Mouse (Mus musculus) mouse trophoblast stem cell (cell line): ENCODE results near the gene Vsx1.

Experiments
- in situ Hi-C, 2 experiments: fragments of 300-500 bp; cut with MseI, MboI; formaldehyde crosslinking; loops; 2 replicates in 1 of 2; 3 replicates in 1 of 2; pipeline ENCODE4 v1.15.1; 2025

Gene Vsx1

DNA sequence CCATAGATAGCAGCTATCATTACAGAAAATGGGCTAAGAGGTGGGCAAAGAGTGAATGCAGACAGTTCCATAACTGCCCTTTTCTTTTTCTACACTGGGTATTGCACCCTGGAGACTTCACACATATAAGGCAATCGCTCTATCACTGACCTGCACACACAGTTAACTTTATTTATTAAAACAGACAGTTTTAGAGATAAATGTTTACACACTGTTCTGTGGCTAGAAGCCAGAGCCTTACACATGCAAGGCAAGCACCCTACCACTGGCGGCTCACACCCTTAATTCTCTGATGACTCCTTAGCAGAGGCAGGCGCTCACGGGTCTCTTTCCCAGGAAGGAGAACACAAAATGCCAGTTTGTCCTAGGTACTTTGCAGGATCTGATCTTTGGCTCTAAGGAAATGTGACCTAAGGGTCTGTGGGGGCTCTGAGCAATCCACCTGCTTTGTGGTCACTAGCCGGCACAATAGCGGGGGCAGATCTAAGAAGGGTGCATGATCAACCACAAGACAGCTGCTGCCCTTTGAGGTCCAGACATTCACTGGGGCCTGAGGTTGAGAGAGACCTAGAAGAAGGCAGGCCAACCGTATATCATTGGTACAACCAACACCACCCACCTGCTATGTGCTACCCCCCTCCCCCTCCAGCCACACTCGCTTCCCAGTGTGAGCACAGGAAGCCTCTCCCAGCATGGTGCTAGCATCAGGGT is 42.6 kb downstream of the Vsx1 start:
- in situ Hi-C loops = no loop called here

GRCm38 (mm10) chr2:150645225-150645624 is 43.9 kb downstream of the Vsx1 start:
- in situ Hi-C loops = no loop called here

DNA sequence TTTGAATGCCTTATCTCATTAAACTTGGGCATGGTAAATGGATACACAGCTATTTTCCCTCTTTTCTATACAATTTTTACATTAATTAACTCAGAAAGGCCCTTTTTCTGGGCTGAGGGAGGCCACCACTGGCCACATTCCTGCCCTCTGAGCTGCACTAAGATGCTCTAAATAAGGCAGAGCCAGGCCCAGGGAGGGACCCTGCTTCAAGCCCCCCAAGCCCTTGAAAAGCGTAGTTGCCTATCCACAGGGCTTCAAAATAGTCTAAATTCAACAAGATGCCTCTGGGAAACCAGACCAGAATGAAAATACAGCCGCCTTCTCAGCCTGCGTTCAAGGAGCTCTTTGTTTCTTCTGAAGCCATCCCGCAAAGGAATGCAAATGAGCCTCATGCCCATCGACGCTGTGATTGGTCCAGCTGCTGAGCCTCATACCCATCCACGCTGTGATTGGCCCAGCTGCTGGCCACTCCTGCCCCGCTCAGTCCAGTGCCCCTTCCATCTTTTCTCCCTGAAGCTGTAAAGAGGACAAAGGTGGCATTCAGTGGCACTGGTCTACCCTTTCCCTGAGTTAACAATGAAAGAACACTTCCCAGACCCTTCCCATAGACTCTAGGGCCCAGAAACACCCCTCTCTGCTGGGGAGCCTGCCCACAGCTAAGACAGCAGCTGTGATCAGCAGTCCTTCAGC is 45.3 kb downstream of the Vsx1 start:
- in situ Hi-C loops = no loop called here

- in situ Hi-C loops = no loop called here
These were observed 46.0 kb downstream of the Vsx1 start for GRCm38 (mm10) chr2:150643166-150643565.

- in situ Hi-C loops = no loop called here
These were observed 50.8 kb downstream of the Vsx1 start for GRCm38 (mm10) chr2:150638370-150638733.

DNA sequence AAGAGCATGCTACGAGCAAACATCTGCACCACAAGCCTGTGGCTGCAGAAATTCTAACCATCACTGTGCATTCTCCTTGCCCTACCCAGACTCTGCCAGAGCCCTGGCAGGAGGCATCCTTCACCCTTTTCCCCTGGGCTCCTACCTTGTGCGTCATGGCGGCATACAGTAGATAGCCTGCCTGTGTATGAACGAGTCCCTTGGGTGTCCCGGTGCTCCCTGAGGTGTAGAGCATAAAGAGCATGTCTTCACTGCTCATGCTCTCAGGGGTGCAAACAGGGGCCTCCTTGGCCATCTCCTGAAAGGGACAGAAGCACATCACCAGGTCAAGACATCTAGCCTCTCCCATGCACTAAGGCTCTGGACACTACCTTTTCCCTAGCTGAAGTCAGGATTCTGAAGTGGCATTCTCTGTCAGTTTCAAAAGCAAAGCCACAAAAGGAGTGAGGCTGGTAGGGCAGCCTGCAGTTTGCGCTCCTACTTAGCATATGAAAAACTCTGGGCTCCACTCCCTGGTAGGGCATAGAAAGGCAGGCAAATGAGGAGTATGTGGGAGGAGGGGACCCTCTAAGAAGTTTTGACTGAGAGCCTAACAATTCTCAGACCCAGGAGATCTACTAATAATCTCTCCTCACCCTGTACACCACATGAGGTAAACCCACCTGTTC is 51.3 kb downstream of the Vsx1 start:
- in situ Hi-C loops = no loop called here

DNA sequence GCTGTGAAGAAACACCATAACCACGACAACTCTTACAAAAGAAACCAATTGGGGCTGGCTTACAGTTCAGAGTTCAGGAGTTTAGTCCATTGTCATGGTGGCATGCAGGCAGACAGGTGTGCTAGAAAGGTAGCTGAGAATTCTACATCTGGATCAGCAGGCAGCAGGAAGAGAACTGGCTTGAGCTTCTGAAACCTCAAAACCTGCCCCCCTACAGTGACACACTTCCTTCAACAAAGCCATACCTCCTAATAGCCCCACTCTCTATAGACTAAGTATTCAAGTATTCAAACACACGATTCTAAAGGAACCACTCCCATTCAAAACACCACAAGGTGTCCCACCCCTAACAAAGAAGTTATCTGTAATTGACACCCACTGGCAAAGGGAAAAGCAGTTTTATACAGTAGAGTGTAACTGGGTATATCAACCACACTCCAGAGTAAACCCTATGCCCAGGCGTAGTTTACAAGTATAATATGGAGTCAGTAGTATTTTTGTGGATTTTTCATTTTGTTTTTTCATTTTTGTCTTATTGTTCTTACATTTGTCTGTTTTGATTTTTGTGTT is 53.2 kb downstream of the Vsx1 start:
- in situ Hi-C loops = no loop called here
